Mouse (Mus musculus) lung, postnatal 0 days (tissue): ENCODE results near the gene Nek7.

ENCODE experiments used
- CTCF ChIP-seq: IDR thresholded peaks from 2 replicates; pipeline ENCODE4 v1.5.1; 2016; ENCODE audit warnings: antibody characterized with exemption, mild to moderate bottlenecking
- EP300 ChIP-seq: IDR thresholded peaks from 2 replicates; pipeline ENCODE4 v1.6.1; 2016; ENCODE audit warnings: antibody characterized with exemption, mild to moderate bottlenecking, control low read depth

GRCm38 (mm10) chr1:138513982-138514381 is 106.0 kb downstream of the Nek7 start:
- TF ChIP-seq CTCF: no peak
- TF ChIP-seq EP300: no peak
